Mouse (Mus musculus) fibroblast of lung, adult 2 months (primary cell): Measurements from ENCODE around the gene Il1f9.
"Not testable (repeated sequence)": the region's sequence is repeated elsewhere in the genome, so short reads cannot be mapped to it uniquely, and the experiment has no call there.

Source experiments
- DNase-seq: peaks from one replicate; pipeline ENCODE4 v3.0.0-alpha.2; 2011; ENCODE audit warnings: low read depth

Gene Il1f9

GRCm38 (mm10) chr2:24186176-24186575 is at the start of gene Il1f9:
Gene Il1f9, plus strand, starts transcription at chr2:24186476.
- no peak for DNase-seq

- no peak for DNase-seq
Observed at GRCm38 (mm10) chr2:24152861-24153260, 33.4 kb upstream of the Il1f9 start, which contains the start of gene Il1f8. Gene Il1f8, plus strand, starts transcription at chr2:24153161.

GRCm38 (mm10) chr2:24181683-24182331 is 4.5 kb upstream of the Il1f9 start:
- DNase-seq, result not testable (repeated sequence)

GRCm38 (mm10) chr2:24182423-24183147 is 3.7 kb upstream of the Il1f9 start:
- not testable (repeated sequence) for DNase-seq

GRCm38 (mm10) chr2:24184092-24184491 is 2.2 kb upstream of the Il1f9 start:
- not testable (repeated sequence) for DNase-seq

DNA sequence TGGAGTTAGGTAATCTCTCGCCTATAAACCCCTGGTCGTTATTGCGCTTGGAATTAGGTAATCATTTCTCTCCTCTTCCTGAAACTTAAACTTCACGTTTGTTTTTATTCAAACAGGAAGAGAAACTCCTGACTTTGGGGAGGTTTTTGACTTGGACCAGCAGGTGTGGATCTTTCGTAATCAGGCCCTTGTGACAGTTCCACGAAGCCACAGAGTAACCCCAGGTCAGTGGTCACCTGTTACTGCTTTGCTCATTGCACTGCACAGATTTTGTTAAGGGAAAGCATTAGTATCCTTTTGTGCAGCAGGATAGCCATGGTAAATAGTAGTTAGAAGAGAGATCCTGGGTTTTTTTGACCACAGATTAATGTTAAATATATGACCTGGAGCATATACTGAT is 1.3 kb downstream of the Il1f9 start:
- no peak for DNase-seq

- no peak for DNase-seq
Observed at GRCm38 (mm10) chr2:24188189-24188588, 1.9 kb downstream of the Il1f9 start.

GRCm38 (mm10) chr2:24215118-24215517 is 28.8 kb downstream of the Il1f9 start, which contains the start of gene Il1f6:
Gene Il1f6, plus strand, starts transcription at chr2:24215418.
- no peak for DNase-seq

- no peak for DNase-seq
Observed at GRCm38 (mm10) chr2:24227191-24227590, 40.9 kb downstream of the Il1f9 start.
